Mouse (Mus musculus) B cell, adult (primary cell): ENCODE data around the gene Nedd1. TPM values are rescaled to one million over a fixed set of nuclear protein-coding genes. Genes with fewer than 3 reads are reported as not detected.

Source experiments
- total RNA-seq: library from RNA; stranded (reverse); gene quantifications from 4 replicates; pipeline ENCODE4 v1.2.4, GENCODE M21; 2023; ENCODE audit not compliant: inconsistent age

Gene Nedd1
- total RNA-seq: 11.4 to 16.6 TPM (median 15.3 TPM) in 4 replicates

DNA sequence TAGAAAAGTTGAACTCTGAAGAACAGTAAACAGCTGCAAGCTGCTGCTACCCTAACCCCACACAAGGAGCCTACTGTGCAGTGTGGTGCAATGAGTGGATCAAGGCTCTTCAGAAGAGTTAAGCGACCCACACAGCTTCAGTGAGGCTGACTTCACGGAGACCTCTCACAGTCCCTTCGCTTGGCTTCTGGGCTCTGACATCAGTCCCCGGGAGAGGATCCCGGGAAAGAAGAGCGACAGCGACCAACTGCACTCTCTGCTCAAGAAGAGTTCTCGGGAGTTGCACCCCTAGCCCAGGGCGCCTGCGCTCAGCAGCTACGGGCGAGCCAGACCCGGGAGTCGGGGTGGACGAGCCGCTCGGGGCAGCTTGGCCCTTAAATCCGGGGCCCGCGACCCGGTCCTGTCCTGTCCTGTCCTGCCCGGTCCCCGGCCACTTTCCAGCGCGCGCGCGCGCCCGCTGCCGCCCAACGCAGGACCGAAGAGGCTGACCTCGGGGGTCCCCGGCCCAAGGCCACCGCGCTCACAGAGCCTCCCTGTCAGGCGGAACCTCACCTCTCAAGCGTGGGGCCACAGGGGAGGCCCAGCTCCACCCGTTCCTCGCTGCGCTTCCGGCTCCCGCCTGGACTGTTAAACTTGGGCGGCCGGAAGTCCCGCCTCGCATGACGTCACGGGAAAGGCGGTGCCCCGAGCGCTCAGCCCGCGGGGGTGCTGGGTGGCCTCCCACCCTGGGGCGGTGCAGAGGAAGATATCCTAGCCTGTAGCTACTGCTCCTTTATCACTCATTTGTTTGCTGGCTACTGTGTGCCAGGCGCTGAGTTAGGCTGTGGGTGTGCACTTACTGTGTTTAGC is at the start of gene Nedd1:
TSS of gene Nedd1 (minus strand) at position 650 of the 849 bp plus-strand sequence.

